Mouse (Mus musculus) liver, adult 2 months (tissue): Measurements from ENCODE around the gene Sh2d3c.

Experiments used
- CTCF ChIP-seq: fragments of 200-500 bp; IDR thresholded peaks from 2 replicates; pipeline ENCODE4 v1.5.1; 2011; ENCODE audit warnings: low read depth, low read length, control low read depth
- POLR2A ChIP-seq: fragments of 200-500 bp; IDR thresholded peaks from 2 replicates; pipeline ENCODE4 v1.6.1; 2011; ENCODE audit warnings: low read length, control low read depth; ENCODE audit not compliant: insufficient read depth; ENCODE audit errors: extremely low read depth

GRCm38 (mm10) chr2:32671147-32671546 lies 49.7 kb upstream of the Sh2d3c start:
- TF ChIP-seq CTCF (no peak), POLR2A (no peak)
